Mouse (Mus musculus): ENCODE measurements around the gene Magi3.

The Magi3 gene

DNA sequence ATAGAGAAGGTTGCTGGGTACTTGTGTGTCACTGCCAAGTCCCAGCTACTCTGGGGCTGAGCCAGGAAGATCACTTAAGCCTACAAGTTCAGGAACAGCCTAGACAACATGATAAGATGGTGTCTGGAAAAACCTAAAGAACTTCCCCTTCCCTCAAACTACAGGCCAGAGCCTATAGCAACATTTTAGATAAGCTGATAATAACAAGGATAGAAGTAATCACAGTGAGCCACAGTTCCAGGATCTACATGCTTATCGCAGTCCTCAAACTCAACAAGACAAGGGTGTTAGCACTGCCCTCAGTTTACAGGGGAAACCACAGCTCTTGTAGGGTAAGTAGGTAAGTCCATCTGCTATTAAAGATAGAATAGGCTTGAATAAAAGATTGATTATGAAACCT lies 188.1 kb downstream of the Magi3 start:
- DNase-seq (ENCODE audit: low read depth, low spot score), result no peak

DNA sequence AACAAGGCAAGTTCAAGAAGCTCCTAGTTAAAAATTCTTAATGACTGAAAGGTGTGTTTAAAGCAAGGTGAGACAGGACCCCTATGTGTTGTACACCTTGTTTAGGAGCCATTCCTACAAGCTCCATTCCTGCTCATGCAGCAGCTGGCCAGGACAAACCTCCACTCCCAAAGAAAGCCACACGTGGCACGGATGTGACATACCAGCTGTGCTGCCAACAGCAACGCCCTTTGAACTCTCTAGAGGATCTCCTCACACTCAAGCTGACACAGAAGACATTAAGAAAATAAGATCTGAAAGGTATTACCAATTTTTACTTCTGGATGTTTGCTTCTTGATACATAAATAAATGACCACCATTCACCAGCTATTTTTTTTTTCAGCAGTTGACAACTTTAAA lies 193.2 kb downstream of the Magi3 start:
- DNase-seq (ENCODE audit: low read depth, low spot score), result no peak

DNA sequence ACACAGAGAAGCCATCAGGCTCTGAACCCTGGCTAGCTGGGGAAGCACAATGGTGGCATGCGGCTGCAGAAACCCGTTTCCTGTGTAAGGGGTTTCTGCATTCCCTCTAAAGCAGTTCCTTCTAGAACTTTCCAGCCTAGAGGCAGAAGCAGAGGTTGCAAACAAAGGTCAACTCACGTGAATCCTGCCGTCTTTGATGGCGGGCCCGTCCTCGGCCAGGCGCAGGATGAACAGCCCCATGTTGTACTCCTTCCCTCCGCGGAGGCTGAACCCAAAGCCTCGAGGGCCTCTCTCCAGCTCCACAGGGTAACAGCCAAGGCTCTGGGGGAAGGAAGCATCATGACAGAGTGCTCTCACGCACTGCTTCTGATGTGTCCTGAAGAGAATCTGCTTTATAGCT lies 200.1 kb downstream of the Magi3 start:
- no peak for DNase-seq (ENCODE audit: low read depth, low spot score)

GRCm38 (mm10) chr3:104019453-104019852 lies 200.7 kb downstream of the Magi3 start:
- DNase-seq (ENCODE audit: low read depth, low spot score), result no peak

DNA sequence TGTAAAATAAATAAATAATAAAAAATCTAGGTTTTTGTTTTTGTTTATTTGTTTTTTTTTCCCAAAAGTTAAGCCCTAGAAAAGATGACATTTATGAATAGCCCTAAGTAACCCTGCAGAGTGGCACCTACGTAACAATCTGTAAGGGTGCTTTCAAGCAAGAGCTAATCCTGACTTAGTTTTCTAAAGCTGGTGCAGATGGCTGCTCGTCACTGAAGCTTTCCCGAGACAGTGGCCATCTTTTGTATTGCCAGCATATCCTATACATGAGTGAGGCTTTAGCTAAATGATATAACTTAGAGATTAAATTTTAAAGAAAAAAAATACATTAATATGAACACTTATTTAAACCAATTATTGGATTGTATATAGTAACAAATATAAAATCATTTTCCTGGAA lies 202.2 kb downstream of the Magi3 start:
- peak; percentile 56 for DNase-seq (ENCODE audit: low read depth, low spot score)

GRCm38 (mm10) chr3:104011972-104012371 lies 208.2 kb downstream of the Magi3 start:
- no peak for DNase-seq (ENCODE audit: low read depth, low spot score)

DNA sequence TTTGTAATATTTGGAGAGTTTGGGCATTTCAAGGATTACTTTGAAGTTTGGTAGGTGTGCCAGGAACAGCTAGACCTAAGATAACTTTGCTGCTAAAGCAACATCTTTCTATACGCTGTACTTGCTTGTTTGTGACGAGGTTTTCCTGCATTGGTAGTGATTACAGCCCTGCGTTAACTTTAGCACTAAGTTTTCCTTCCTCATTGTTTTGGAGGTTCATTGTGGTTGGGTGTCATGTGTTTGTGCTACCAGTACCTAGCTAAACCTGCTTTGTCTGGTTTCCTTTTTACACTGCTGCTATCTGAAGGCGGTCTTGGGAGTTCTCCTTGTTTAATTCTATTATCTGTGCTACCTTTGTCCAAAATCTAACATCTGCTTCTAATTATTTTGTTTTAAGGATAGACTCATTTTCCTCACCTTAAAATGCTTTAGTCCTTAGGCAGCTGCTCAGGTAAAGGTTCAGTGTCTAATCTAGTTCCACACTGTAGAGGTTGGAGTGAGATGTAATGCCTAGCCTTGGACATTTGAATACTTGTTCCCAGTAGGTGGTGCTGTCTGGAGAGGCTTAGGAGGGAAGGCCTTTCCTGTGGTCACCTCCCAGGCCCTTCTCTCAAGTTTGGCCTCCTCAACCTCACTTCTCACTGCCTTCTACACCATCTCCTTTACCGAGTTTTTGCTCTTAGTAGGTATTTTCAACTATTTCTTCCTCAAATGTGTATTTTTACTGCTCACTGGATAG lies 210.1 kb downstream of the Magi3 start:
- no peak for DNase-seq (ENCODE audit: low read depth, low spot score)

DNA sequence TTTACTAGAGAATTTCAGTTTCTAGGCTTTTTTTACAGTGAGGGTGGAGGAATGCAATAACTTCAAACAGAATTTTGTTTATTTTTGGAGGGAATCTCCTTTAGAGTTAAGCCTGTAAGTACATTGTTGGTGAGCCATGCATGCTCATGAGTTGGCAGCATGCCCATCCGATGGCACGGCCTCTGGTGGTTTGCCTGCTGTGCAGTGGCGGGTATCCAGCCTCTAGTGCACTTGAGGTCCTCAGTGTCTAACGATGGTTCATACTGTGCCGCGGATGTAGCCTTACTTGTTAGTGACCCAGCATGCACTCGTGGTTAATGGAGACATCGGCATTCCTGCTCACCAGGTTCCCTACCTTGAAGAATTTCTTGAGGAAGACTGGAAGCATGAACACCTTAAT lies 212.7 kb downstream of the Magi3 start:
- DNase-seq (ENCODE audit: low read depth, low spot score), result no peak

DNA sequence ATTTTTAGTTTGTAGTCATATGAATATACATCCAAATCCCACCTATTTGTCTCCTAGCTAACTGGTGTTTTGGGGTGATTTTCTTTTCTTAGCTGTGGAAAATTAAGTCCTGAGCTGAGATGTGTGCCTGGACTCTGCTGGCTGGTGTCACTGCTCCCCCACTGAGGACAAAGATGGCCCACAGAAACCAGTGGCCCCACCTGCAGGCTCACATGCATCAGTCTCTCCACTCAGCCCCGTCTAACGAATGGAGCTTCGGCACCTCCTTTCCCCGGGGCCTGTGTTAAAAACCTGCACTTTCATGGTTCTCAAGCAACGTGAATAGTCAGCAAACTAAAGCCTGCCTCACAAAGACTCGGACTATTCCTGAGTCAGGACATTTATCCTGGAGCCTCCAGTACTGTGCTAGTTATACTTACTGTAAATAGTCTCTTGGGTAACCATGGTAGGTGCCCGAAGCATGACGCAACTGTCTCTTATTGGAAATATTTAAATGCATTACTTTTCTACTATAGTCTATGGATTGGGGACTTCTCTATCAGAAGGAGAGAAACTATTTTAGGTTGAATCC lies 213.2 kb downstream of the Magi3 start:
- DNase-seq (ENCODE audit: low read depth, low spot score), result no peak

DNA sequence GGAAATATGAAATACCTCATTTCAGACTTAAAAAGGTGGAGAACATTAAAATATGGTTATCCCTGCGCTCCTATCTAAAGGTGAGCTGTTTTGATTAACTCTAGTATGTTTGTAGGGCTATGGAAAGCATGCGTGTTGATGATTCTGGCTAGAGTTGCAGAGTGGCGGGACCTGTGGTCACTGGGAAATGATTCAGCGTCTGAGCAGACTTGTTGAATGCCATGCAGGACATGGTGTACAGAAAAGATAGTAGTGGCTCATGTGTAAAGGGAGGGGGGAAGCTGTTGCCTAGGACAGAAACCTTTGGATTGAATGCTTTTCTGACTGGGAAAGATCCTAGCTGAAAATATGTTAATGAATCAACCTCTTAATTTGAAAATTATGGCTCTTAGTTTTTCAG lies 221.4 kb downstream of the Magi3 start:
- no peak for DNase-seq (ENCODE audit: low read depth, low spot score)

DNA sequence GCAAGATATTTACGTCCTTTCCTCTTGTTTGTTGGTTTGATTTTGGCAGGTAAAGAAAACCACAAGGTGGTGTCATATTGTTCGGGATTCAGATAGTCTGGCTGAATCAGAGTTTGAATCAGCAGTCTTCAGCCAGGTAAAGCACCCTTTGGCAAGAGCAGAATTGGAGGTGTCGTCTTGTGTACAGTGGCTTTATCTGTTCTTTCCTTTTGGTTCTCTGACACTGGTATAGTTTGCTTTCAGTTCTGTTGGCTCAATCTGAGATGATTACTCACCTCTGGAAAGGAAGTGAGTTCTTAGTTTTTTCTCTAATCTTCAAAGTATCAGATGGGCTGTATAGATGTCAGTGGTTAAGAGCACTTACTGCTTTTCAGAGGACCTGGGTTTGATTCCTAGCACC lies 228.9 kb downstream of the Magi3 start:
- no peak for DNase-seq (ENCODE audit: low read depth, low spot score)

- no peak for DNase-seq (ENCODE audit: low read depth, low spot score)
Observed at GRCm38 (mm10) chr3:103989352-103989751, 230.8 kb downstream of the Magi3 start.

DNA sequence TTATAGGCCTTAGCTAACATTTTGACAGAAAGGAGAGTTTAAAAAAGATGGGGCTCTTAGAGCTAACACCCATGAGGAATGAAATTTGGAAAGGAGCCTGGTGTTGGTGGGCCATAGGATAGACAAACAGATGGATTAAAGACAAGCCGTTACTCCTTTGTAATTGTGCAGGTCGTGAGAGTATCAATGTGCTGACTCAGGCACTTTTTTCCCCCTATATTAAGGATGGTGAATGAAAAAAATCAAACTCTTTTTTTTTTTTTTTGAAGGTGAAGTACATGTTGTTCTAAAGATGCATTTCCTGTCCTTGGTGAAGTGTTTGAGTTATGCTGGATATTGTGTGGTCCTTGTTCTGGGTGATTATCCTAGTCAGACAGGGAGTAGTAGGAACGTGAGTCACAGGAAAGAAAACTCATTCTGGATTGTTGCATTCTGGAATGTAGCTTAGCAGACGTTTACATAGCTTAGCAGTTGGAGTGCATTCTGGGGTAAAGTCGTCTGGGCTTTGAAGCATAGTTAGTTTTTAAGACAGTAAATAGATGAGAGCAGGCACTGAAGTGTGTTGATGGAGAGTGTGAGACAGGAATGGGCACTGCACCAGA lies 232.2 kb downstream of the Magi3 start:
- DNase-seq (ENCODE audit: low read depth, low spot score), result no peak

- no peak for DNase-seq (ENCODE audit: low read depth, low spot score)
Observed at GRCm38 (mm10) chr3:103985194-103985593, 235.0 kb downstream of the Magi3 start.

DNA sequence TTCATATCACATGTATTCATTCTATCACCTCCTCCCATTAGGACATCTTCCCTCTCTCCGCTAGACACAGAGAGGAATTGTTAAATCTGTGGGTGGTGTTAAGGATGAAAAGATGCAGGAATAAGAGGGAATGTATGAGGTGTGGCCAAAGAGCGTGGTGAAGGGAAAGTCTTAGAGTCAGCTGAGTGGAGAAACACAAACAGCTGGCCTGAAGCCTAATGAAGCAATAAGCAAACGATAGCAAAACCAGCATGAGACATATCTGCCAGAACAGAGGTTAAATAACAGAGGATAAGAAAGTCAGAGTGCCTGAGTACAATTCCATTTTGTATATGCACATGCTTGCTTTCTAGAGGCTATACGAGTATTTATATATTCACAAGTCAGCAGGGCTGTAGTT lies 235.6 kb downstream of the Magi3 start:
- no peak for DNase-seq (ENCODE audit: low read depth, low spot score)

DNA sequence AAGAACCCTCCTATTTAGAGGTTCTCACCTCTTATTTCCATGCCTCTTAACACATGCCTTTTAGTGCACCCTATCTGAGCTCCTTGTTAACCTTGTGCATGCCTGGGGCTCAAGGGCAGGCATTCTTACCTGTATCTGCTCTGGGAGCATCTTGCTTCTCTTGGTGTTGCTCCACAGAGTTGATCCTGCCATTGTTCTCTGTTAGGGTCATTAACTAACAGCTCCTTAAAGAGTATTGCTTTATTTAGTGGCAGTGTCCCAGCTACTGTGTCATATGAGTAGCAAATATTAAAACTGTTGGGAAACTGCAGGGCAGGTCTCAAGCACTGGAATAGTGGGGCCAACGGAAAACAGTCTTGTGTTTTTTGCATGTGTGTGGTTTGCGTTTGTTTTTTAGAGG lies 249.0 kb downstream of the Magi3 start:
- no peak for DNase-seq (ENCODE audit: low read depth, low spot score)

- no peak for DNase-seq (ENCODE audit: low read depth, low spot score)
Observed at GRCm38 (mm10) chr3:103968701-103969100, 251.5 kb downstream of the Magi3 start.

DNA sequence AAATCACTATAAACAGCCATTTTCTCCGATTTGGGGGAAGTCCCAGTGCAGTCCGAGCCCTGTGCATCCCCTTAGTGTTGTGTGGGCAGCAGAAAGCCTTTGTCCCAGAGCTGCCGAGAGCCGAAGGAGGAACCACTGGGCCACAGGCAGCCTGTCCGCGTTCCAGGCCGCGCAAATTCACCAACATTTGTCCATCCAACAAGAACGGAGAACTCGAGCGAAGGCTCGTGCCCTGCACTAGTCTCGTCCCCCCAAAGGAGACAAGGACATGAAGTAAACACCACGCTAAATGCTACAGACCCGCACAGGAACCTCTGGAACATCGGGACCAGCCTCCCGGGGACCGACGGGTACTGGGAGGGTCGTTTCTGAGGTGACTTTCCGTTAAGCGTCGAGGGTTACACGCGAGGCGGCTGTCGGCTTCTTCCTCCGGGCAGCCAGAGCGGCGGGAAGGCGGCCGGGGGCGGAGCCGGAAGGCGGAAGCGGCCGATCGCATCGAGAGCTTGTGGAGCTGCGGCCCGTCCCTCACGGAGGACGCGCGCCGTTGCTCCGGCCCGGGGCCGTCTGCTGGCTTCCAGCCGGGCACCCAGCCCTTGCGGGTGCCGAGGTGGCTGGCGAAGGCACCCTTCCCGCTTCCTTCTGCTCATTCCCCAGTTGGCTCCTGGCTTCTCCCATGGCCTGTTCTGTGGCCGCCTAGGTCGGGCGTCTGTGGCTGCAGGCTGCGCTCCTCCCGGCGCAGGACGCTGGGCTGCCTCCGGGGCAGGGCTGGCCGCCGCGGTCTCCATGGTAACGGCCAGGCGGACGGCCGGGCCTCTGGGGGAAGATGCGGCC lies 252.1 kb downstream of the Magi3 start, which contains the start of gene Phtf1:
Gene Phtf1, plus strand, starts transcription at position 250 of the 831 bp plus-strand sequence.
- DNase-seq (ENCODE audit: low read depth, low spot score), result peak; percentile 51

GRCm38 (mm10) chr3:103967231-103967630 lies 252.9 kb downstream of the Magi3 start:
- no peak for DNase-seq (ENCODE audit: low read depth, low spot score)
